Mouse (Mus musculus): ENCODE results near the gene Dnaja4.

- TF ChIP-seq POLR2A (IDR thresholded peaks at IDR 0.05; ENCODE audit: borderline replicate concordance, extremely low read depth, insufficient read depth, insufficient read length, poor library complexity, severe bottlenecking) (no peak), CTCF (IDR thresholded peaks at IDR 0.05; ENCODE audit: borderline replicate concordance, extremely low read depth, insufficient read depth, insufficient read length) (no peak)
These were observed 36.1 kb downstream of the Dnaja4 start for GRCm38 (mm10) chr9:54734639-54735252.
